Mouse (Mus musculus): ENCODE data around the gene Nr4a2. TPM values are rescaled to one million over a fixed set of nuclear protein-coding genes. Genes with fewer than 3 reads are reported as not detected.

Gene Nr4a2
- 15.3 and 19.2 TPM in 2 replicates for polyA plus RNA-seq (2015; fragmentation: Nextera tagmentation; extraction: Ambion mirVana)

GRCm38 (mm10) chr2:57123991-57124840, at the start of gene Nr4a2:
TSS of gene Nr4a2 (minus strand) at chr2:57124003.
- WGBS = 10% methylated on average over 38 of the region's 69 CpGs
- H3K27me3 ChIP-seq (replicated peaks; ENCODE audit: control insufficient read depth, insufficient read depth, low read length) = peaks cover 7% of the 10 kb centered on the region
- H3K9ac ChIP-seq (ENCODE audit: low read depth, low read length) = peak within 1 kb of the TSS; percentile 69
- no peaks in the 10 kb centered on the region for H3K9me3 ChIP-seq (ENCODE audit: control insufficient read depth, low read length)
- peak within 1 kb of the TSS; percentile 64 for H3K4me3 ChIP-seq (ENCODE audit: low read length)
- peak within 1 kb of the TSS; percentile 55; the same call in 1 of the 2 replicates for H3K27ac ChIP-seq (ENCODE audit: low read depth, low read length)
- peak within 1 kb of the TSS; percentile 91 for H3K4me2 ChIP-seq (ENCODE audit: low read length)
- ATAC-seq = peak; percentile 92
- no peaks in the 10 kb centered on the region for H3K36me3 ChIP-seq (ENCODE audit: control insufficient read depth, insufficient read depth, low read length)
- H3K4me1 ChIP-seq (ENCODE audit: control insufficient read depth, insufficient read depth, low read depth, low read length) = peaks cover 3% of the 10 kb centered on the region

- Histone ChIP-seq H3K27ac (ENCODE audit: low read depth, low read length) (no peak overlapping the region), H3K4me3 (ENCODE audit: low read length) (no peak overlapping the region), H3K4me1 (ENCODE audit: control insufficient read depth, insufficient read depth, low read depth, low read length) (no peaks in the 10 kb centered on the region), H3K4me2 (ENCODE audit: low read length) (no peak overlapping the region), H3K9ac (ENCODE audit: low read depth, low read length) (no peak overlapping the region), H3K9me3 (ENCODE audit: control insufficient read depth, low read length) (no peaks in the 10 kb centered on the region), H3K36me3 (ENCODE audit: control insufficient read depth, insufficient read depth, low read length) (no peaks in the 10 kb centered on the region), H3K27me3 (replicated peaks; ENCODE audit: control insufficient read depth, insufficient read depth, low read length) (no peaks in the 10 kb centered on the region)
- 90% methylated on average over 1 of the region's 1 CpGs for WGBS
- no peak for ATAC-seq
Measured at GRCm38 (mm10) chr2:57165416-57165815, 41.6 kb upstream of the Nr4a2 start.

DNA sequence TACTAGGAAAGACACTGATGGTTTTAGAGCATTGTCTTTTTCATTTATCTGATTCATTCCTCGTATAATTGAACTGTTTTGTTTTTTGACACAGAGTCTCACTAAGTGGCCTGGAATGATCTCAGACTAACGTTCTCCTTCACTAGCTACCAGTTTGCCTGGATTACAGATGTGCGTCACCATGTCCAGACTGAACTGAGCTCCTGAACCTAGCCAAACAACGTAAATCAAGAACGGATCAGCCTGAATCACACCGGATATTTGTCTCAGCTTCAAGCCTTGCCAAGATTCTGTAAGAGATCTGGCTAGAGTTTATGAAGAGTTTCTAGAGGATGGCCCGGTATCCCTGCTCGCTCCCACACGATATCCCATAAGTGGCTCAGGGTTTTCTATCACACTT, 33.0 kb upstream of the Nr4a2 start:
- Histone ChIP-seq H3K9me3 (ENCODE audit: control insufficient read depth, low read length) (no peaks in the 10 kb centered on the region), H3K36me3 (ENCODE audit: control insufficient read depth, insufficient read depth, low read length) (no peaks in the 10 kb centered on the region), H3K9ac (ENCODE audit: low read depth, low read length) (no peak overlapping the region), H3K4me3 (ENCODE audit: low read length) (no peak overlapping the region), H3K4me1 (ENCODE audit: control insufficient read depth, insufficient read depth, low read depth, low read length) (no peaks in the 10 kb centered on the region), H3K27ac (ENCODE audit: low read depth, low read length) (no peak overlapping the region), H3K4me2 (ENCODE audit: low read length) (no peak overlapping the region), H3K27me3 (replicated peaks; ENCODE audit: control insufficient read depth, insufficient read depth, low read length) (no peaks in the 10 kb centered on the region)
- no peak for ATAC-seq
- WGBS = 85% methylated on average over 9 of the region's 9 CpGs

DNA sequence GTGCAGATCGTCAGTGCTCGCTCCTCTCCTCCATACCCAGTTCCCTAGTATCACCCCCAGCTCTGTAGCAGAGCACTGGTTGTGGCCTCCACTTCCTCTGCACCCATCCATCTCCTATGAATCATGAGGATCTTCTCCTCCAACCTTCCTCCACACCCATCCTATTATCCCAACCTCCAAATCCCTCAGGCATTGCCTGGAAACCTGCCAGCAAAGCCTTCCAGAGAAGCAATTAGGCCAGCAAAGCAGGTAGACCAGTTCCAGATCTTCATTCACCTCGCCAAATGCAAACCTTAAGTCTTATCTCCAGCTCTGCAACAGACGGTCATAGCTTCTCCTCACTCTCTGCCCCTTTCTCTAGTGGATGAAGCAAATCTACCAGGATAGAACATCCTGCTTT, 26.0 kb upstream of the Nr4a2 start:
- H3K9me3 ChIP-seq (ENCODE audit: control insufficient read depth, low read length) = no peaks in the 10 kb centered on the region
- no peak overlapping the region for H3K27ac ChIP-seq (ENCODE audit: low read depth, low read length)
- 89% methylated on average over 4 of the region's 4 CpGs for WGBS
- H3K36me3 ChIP-seq (ENCODE audit: control insufficient read depth, insufficient read depth, low read length) = no peaks in the 10 kb centered on the region
- H3K9ac ChIP-seq (ENCODE audit: low read depth, low read length) = no peak overlapping the region
- no peaks in the 10 kb centered on the region for H3K27me3 ChIP-seq (replicated peaks; ENCODE audit: control insufficient read depth, insufficient read depth, low read length)
- H3K4me3 ChIP-seq (ENCODE audit: low read length) = no peak overlapping the region
- no peak for ATAC-seq
- H3K4me2 ChIP-seq (ENCODE audit: low read length) = no peak overlapping the region
- H3K4me1 ChIP-seq (ENCODE audit: control insufficient read depth, insufficient read depth, low read depth, low read length) = no peaks in the 10 kb centered on the region

DNA sequence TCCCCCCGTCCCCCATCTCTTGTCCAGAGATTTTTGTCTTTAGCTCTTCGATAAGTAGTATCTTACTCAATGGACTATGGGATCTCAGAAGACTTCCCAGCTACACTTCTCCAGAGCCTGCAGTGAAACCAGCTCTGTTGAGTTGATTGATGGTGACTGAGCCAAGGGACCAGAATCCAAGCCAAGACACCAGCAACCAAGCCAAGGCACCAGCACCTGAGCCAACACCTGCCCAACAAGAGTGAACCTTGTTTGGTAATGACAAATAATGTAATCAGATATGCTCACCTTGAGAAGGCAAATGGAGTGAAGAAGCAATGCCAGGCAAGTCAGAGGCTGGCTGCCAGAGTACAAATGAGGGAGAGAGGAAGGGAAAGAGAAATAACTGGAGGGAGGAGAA, 24.4 kb upstream of the Nr4a2 start:
- Histone ChIP-seq H3K4me2 (ENCODE audit: low read length) (no peak overlapping the region), H3K9ac (ENCODE audit: low read depth, low read length) (no peak overlapping the region), H3K27ac (ENCODE audit: low read depth, low read length) (no peak overlapping the region), H3K9me3 (ENCODE audit: control insufficient read depth, low read length) (no peaks in the 10 kb centered on the region), H3K27me3 (replicated peaks; ENCODE audit: control insufficient read depth, insufficient read depth, low read length) (no peaks in the 10 kb centered on the region), H3K4me1 (ENCODE audit: control insufficient read depth, insufficient read depth, low read depth, low read length) (no peaks in the 10 kb centered on the region), H3K36me3 (ENCODE audit: control insufficient read depth, insufficient read depth, low read length) (no peaks in the 10 kb centered on the region), H3K4me3 (ENCODE audit: low read length) (no peak overlapping the region)
- ATAC-seq = no peak
- 89% methylated on average over 2 of the region's 2 CpGs for WGBS

- ATAC-seq = no peak
- no peaks in the 10 kb centered on the region for H3K27me3 ChIP-seq (replicated peaks; ENCODE audit: control insufficient read depth, insufficient read depth, low read length)
- no peak overlapping the region for H3K4me2 ChIP-seq (ENCODE audit: low read length)
- no peak overlapping the region for H3K9ac ChIP-seq (ENCODE audit: low read depth, low read length)
- H3K36me3 ChIP-seq (ENCODE audit: control insufficient read depth, insufficient read depth, low read length) = no peaks in the 10 kb centered on the region
- no peaks in the 10 kb centered on the region for H3K9me3 ChIP-seq (ENCODE audit: control insufficient read depth, low read length)
- 94% methylated on average over 5 of the region's 5 CpGs for WGBS
- no peaks in the 10 kb centered on the region for H3K4me1 ChIP-seq (ENCODE audit: control insufficient read depth, insufficient read depth, low read depth, low read length)
- no peak overlapping the region for H3K4me3 ChIP-seq (ENCODE audit: low read length)
- H3K27ac ChIP-seq (ENCODE audit: low read depth, low read length) = no peak overlapping the region
Measured at GRCm38 (mm10) chr2:57145646-57146421, 22.0 kb upstream of the Nr4a2 start.

DNA sequence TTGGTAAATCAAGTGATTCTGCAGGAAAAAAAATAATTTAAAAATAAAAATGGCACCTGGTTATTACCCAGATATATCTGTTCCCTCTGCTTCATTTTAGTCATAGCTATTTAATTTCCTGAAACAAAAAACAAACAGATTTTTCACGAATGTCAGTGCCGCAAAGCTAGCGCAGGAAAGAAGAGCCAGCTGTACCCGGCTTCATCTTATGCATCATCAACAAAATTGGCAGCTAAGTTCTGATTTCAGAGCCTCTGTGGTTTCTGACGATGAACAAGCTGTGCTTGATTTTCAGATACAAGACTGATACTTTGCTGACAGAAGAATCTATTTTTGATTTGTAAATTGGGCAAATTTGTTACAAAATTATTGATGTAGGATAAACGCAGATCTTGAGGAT, 14.8 kb upstream of the Nr4a2 start:
- H3K27ac ChIP-seq (ENCODE audit: low read depth, low read length) = no peak overlapping the region
- H3K4me2 ChIP-seq (ENCODE audit: low read length) = no peak overlapping the region
- no peaks in the 10 kb centered on the region for H3K4me1 ChIP-seq (ENCODE audit: control insufficient read depth, insufficient read depth, low read depth, low read length)
- no peak overlapping the region for H3K4me3 ChIP-seq (ENCODE audit: low read length)
- WGBS = 86% methylated on average over 6 of the region's 6 CpGs
- no peaks in the 10 kb centered on the region for H3K27me3 ChIP-seq (replicated peaks; ENCODE audit: control insufficient read depth, insufficient read depth, low read length)
- no peaks in the 10 kb centered on the region for H3K36me3 ChIP-seq (ENCODE audit: control insufficient read depth, insufficient read depth, low read length)
- H3K9me3 ChIP-seq (ENCODE audit: control insufficient read depth, low read length) = no peaks in the 10 kb centered on the region
- no peak for ATAC-seq
- no peak overlapping the region for H3K9ac ChIP-seq (ENCODE audit: low read depth, low read length)

DNA sequence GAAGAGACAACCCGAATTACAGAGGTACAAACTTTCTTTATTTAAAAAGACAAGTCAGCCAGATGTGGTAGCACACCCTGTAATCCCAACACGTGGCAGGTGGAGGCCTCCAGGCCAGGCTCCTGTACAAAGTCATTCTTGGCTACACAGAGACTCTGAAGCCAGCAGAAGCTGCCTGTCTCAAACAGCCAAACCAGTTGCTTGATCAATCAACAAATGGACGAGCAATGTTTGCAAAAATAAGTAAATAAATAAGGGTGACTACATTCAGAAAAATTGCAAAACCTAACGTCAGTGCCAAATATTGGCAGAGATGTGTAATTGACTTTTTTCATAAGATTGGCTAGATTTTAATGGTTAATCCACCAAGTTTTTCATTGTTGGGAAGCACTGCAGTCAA, 3.7 kb upstream of the Nr4a2 start:
- peaks cover 6% of the 10 kb centered on the region for H3K27me3 ChIP-seq (replicated peaks; ENCODE audit: control insufficient read depth, insufficient read depth, low read length)
- H3K9ac ChIP-seq (ENCODE audit: low read depth, low read length) = no peak overlapping the region
- H3K4me1 ChIP-seq (ENCODE audit: control insufficient read depth, insufficient read depth, low read depth, low read length) = peaks cover 3% of the 10 kb centered on the region
- no peak overlapping the region for H3K4me3 ChIP-seq (ENCODE audit: low read length)
- WGBS = 77% methylated on average over 4 of the region's 4 CpGs
- H3K36me3 ChIP-seq (ENCODE audit: control insufficient read depth, insufficient read depth, low read length) = no peaks in the 10 kb centered on the region
- no peak for ATAC-seq
- H3K27ac ChIP-seq (ENCODE audit: low read depth, low read length) = no peak overlapping the region
- no peak overlapping the region for H3K4me2 ChIP-seq (ENCODE audit: low read length)
- H3K9me3 ChIP-seq (ENCODE audit: control insufficient read depth, low read length) = no peaks in the 10 kb centered on the region

- no peak for ATAC-seq
- H3K4me3 ChIP-seq (ENCODE audit: low read length) = no peak overlapping the region
- no peak overlapping the region for H3K4me2 ChIP-seq (ENCODE audit: low read length)
- H3K4me1 ChIP-seq (ENCODE audit: control insufficient read depth, insufficient read depth, low read depth, low read length) = peaks cover 3% of the 10 kb centered on the region
- H3K27ac ChIP-seq (ENCODE audit: low read depth, low read length) = no peak overlapping the region
- peaks cover 8% of the 10 kb centered on the region for H3K27me3 ChIP-seq (replicated peaks; ENCODE audit: control insufficient read depth, insufficient read depth, low read length)
- H3K36me3 ChIP-seq (ENCODE audit: control insufficient read depth, insufficient read depth, low read length) = no peaks in the 10 kb centered on the region
- no peak overlapping the region for H3K9ac ChIP-seq (ENCODE audit: low read depth, low read length)
- no peaks in the 10 kb centered on the region for H3K9me3 ChIP-seq (ENCODE audit: control insufficient read depth, low read length)
- 82% methylated on average over 6 of the region's 6 CpGs for WGBS
Measured at GRCm38 (mm10) chr2:57125891-57126290, 2.1 kb upstream of the Nr4a2 start.

Data from hindbrain, embryonic 16.5 days (tissue).